Mouse (Mus musculus) E14TG2a.4 (cell line): ENCODE data around the gene Syne3.

ENCODE experiments used
- H3K27me3 ChIP-seq: 2 replicates; pipeline ENCODE4 v1.6.1; 2014; ENCODE audit warnings: low read length, control low read depth; ENCODE audit not compliant: insufficient read depth
- H3K36me3 ChIP-seq: 2 replicates; pipeline ENCODE4 v1.6.1; 2014; ENCODE audit warnings: low read length, control low read depth; ENCODE audit not compliant: insufficient read depth
- H3K4me1 ChIP-seq: replicated peaks from 2 replicates; pipeline ENCODE4 v1.6.1; 2014; ENCODE audit warnings: low read depth, low read length, control low read depth
- H3K4me3 ChIP-seq: replicated peaks from 2 replicates; pipeline ENCODE4 v1.5.1; 2014; ENCODE audit warnings: mild to moderate bottlenecking, low read length
- H3K9me3 ChIP-seq: 2 replicates; pipeline ENCODE4 v1.6.1; 2014; ENCODE audit warnings: low read length, control low read depth
- CTCF ChIP-seq: conservative IDR thresholded peaks from 2 replicates; pipeline ENCODE4 v1.5.1; 2014; ENCODE audit warnings: low read length
- NANOG ChIP-seq: IDR thresholded peaks from 2 replicates; pipeline ENCODE4 v1.6.1; 2014; ENCODE audit warnings: borderline replicate concordance, low read length, mixed read lengths
- POU5F1 ChIP-seq: IDR thresholded peaks from 2 replicates; pipeline ENCODE4 v1.6.1; 2014; ENCODE audit warnings: low read length, borderline replicate concordance

Syne3 gene

GRCm38 (mm10) chr12:104924546-104924945 is 85.1 kb downstream of the Syne3 start:
- Histone ChIP-seq H3K4me1 (peaks cover 30% of the 10 kb centered on the region), H3K9me3 (peaks cover 8% of the 10 kb centered on the region), H3K27me3 (peaks cover 23% of the 10 kb centered on the region), H3K36me3 (no peaks in the 10 kb centered on the region), H3K4me3 (no peak overlapping the region)
- no peak for TF ChIP-seq POU5F1
- no peak for TF ChIP-seq NANOG
- TF ChIP-seq CTCF: no peak

GRCm38 (mm10) chr12:104923948-104924388 is 85.6 kb downstream of the Syne3 start:
- Histone ChIP-seq H3K4me3 (0 out of 2 replicates have a peak overlapping the region, but pooled peaks have one; percentile 4), H3K36me3 (no peaks in the 10 kb centered on the region), H3K4me1 (peaks cover 29% of the 10 kb centered on the region), H3K9me3 (peaks cover 8% of the 10 kb centered on the region), H3K27me3 (peaks cover 23% of the 10 kb centered on the region)
- TF ChIP-seq POU5F1 (no peak), NANOG (no peak), CTCF (no peak)

- Histone ChIP-seq H3K9me3 (peaks cover 4% of the 10 kb centered on the region), H3K36me3 (no peaks in the 10 kb centered on the region), H3K27me3 (peaks cover 23% of the 10 kb centered on the region), H3K4me3 (no peak overlapping the region), H3K4me1 (peaks cover 30% of the 10 kb centered on the region)
- no peak for TF ChIP-seq POU5F1
- TF ChIP-seq CTCF: no peak
- TF ChIP-seq NANOG: no peak
Observed at GRCm38 (mm10) chr12:104922647-104923046, 87.0 kb downstream of the Syne3 start.

GRCm38 (mm10) chr12:104921071-104921470 is 88.5 kb downstream of the Syne3 start:
- no peaks in the 10 kb centered on the region for H3K36me3 ChIP-seq
- H3K9me3 ChIP-seq: peaks cover 4% of the 10 kb centered on the region
- peaks cover 43% of the 10 kb centered on the region for H3K4me1 ChIP-seq
- H3K27me3 ChIP-seq: peaks cover 23% of the 10 kb centered on the region
- TF ChIP-seq POU5F1 (no peak), NANOG (no peak), CTCF (no peak)
- no peak overlapping the region for H3K4me3 ChIP-seq

- no peaks in the 10 kb centered on the region for H3K36me3 ChIP-seq
- no peak overlapping the region for H3K4me3 ChIP-seq
- no peak for TF ChIP-seq NANOG
- no peak for TF ChIP-seq POU5F1
- TF ChIP-seq CTCF: no peak
- peaks cover 19% of the 10 kb centered on the region for H3K27me3 ChIP-seq
- peaks cover 51% of the 10 kb centered on the region for H3K4me1 ChIP-seq
- H3K9me3 ChIP-seq: peaks cover 6% of the 10 kb centered on the region
Observed at GRCm38 (mm10) chr12:104919247-104919646, 90.4 kb downstream of the Syne3 start.

GRCm38 (mm10) chr12:104917927-104918326 is 91.7 kb downstream of the Syne3 start:
- no peaks in the 10 kb centered on the region for H3K36me3 ChIP-seq
- H3K4me1 ChIP-seq: peaks cover 47% of the 10 kb centered on the region
- no peak overlapping the region for H3K4me3 ChIP-seq
- no peak for TF ChIP-seq POU5F1
- no peak for TF ChIP-seq CTCF
- TF ChIP-seq NANOG: no peak
- peaks cover 6% of the 10 kb centered on the region for H3K9me3 ChIP-seq
- H3K27me3 ChIP-seq: peaks cover 7% of the 10 kb centered on the region; the same call in 1 of the 2 replicates

GRCm38 (mm10) chr12:104917297-104917696 is 92.3 kb downstream of the Syne3 start:
- TF ChIP-seq POU5F1 (no peak), NANOG (no peak), CTCF (no peak)
- Histone ChIP-seq H3K9me3 (peaks cover 6% of the 10 kb centered on the region), H3K4me3 (no peak overlapping the region), H3K36me3 (no peaks in the 10 kb centered on the region), H3K27me3 (peaks cover 2% of the 10 kb centered on the region; the same call in 1 of the 2 replicates), H3K4me1 (peaks cover 48% of the 10 kb centered on the region)

GRCm38 (mm10) chr12:104916776-104917175 is 92.8 kb downstream of the Syne3 start:
- no peak for TF ChIP-seq NANOG
- TF ChIP-seq POU5F1: no peak
- no peak for TF ChIP-seq CTCF
- Histone ChIP-seq H3K4me3 (no peak overlapping the region), H3K27me3 (0 out of 2 replicates have a peak, but pooled peaks cover 2% of the 10 kb centered on the region), H3K9me3 (peaks cover 6% of the 10 kb centered on the region), H3K36me3 (no peaks in the 10 kb centered on the region), H3K4me1 (peaks cover 51% of the 10 kb centered on the region)

GRCm38 (mm10) chr12:104915681-104916080 is 93.9 kb downstream of the Syne3 start:
- H3K36me3 ChIP-seq: no peaks in the 10 kb centered on the region
- H3K27me3 ChIP-seq: 0 out of 2 replicates have a peak, but pooled peaks cover 4% of the 10 kb centered on the region
- H3K9me3 ChIP-seq: peaks cover 6% of the 10 kb centered on the region
- no peak for TF ChIP-seq NANOG
- peaks cover 47% of the 10 kb centered on the region for H3K4me1 ChIP-seq
- no peak overlapping the region for H3K4me3 ChIP-seq
